Mouse (Mus musculus) cerebellum, adult 9-11 months (tissue): ENCODE results near the gene Vmn1r54.
"Not testable (repeated sequence)": the region's sequence is repeated elsewhere in the genome, so short reads cannot be mapped to it uniquely, and the experiment has no call there.

ENCODE experiments used
- DNase-seq: peaks from one replicate; pipeline ENCODE4 v3.0.0; 2022

Gene Vmn1r54

DNA sequence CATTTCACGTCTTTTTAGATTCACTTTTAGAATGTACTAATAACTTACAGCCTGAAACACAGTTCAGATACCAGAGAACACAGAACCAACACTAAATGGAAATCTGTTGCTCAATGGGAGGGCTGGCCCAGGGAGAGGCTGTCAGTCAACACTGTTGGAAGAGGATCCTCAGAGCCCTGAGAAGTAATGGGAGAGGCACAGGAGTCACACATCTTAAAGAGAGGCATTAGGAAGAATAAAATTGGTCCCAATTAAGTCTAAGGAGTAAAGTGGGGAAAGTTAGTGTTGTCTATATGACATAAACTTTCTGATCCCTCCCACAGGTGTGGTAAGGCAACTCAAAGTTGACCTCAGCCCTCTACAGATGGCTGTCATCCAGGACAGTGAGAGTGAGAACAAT lies at the start of gene Vmn1r54:
Vmn1r54 (plus strand) TSS at position 301 of the 400 bp plus-strand sequence.
- DNase-seq, result no peak

DNA sequence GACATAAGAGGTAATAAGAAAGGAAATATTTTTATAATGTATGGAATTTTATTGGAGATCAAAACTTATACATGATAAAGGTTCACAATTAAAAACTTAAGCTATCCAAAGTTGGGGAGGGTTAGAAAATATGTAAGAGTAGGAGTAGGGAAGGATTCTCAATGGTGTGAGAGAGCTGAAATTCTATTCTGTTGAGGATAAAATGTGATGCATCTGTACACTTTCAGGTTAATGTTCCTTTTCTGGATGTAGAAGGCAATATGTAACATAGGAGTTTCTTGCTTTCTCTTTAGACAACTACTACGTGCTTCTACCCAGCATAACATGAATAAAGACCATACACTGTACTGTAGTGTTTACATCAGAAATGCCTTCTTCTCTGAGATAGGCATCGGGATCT lies 43.6 kb upstream of the Vmn1r54 start, which contains the start of gene V1ra8:
V1ra8 (plus strand) TSS at position 301 of the 400 bp plus-strand sequence.
- not testable (repeated sequence) for DNase-seq

DNA sequence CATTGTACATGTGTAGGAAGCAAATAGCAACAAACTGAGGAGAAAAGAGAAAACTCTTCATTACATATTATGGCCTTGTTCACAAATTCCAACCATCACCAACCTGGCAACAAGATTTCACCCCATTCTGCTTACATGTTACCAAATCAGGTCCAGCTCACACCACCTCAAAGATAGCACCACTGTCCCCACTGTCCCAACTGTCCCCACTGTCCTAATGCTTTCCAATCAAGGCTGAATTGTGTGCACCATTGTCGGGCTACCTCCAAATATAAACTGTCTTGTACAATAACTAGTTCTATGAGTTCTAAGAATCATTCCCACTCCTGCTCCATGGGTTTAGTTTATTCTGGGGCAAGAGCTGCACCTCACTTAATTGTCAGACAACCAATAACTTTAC lies 21.8 kb upstream of the Vmn1r54 start, which contains the start of gene Vmn1r53:
Vmn1r53 (minus strand) TSS at position 101 of the 400 bp plus-strand sequence.
- no peak for DNase-seq

DNA sequence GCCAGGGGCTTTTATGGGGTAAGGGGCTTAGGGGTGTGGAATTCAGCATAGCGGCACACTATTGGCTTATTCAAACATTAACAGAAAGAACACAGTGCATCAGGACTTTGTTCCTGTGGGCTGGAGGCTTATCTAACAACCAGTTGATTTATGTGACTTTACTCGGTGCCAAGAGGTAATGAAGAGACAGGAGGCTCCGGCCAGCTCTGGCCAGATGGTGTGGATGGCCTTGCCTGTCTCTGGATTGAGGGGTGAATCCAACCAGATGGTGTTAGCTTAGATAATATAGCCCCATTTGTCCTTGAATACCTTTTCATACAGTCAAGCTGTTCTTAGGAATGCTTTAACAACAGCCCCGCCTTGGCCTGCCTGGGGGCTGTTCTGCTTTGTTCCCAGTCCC lies 14.0 kb upstream of the Vmn1r54 start:
- not testable (repeated sequence) for DNase-seq

DNA sequence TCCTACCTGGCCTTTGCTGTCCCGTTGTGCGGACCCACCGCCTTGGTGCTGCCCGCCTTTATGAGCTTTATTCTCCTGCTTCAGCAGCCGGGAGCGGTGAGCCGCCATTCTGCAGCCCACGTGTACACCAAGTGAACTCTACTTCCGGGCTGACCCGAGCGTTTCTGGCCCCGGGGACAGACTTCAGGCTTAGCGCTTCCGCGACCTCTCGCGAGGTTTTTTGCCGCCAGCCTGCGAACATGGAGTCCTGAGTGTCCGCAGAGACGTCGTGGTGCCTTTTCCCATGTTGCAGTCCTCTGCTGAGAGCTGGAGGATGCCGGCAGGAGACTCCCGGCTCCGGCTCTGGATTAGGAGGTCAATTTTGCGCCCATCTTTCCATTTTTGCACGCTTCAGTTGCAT lies 13.4 kb upstream of the Vmn1r54 start:
- no peak for DNase-seq

DNA sequence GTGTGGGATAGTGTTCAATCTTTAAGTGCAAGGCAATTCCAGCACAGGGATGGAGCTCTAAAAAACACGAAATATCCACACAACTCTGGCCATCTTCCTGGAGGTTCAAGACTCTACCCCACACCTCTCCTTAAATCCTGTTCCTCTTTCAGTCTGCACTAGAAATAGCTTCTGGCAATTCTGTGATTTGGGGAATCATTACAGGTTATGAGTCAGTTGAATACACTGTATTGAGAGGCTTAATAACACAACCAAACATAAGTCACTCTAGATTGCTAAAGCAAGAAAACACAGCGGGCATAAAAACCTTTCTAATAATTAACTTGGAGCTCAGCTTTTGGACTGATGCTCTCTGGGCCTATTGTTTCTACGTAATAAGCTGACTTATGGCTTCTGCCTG lies 2.1 kb upstream of the Vmn1r54 start:
- no peak for DNase-seq

DNA sequence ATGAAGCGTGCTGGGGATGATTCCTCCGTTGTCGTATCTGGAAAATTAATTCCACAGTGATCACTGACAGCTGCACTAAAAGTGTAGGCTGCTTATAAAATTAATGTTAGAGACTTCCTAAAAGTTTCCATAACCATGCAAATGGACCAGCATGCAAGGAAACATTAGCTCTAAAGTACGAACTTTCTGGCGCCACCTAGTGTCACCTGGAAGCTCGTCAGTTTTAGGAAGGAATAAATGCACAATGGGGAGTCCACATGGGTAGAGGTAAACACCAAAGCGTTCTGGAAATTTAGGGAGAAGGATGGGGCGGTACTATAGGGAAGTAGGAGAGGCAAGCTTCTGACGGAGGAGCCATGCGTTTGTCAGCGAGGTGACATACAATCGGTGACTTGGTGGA lies 42.2 kb downstream of the Vmn1r54 start:
- DNase-seq, result no peak

DNA sequence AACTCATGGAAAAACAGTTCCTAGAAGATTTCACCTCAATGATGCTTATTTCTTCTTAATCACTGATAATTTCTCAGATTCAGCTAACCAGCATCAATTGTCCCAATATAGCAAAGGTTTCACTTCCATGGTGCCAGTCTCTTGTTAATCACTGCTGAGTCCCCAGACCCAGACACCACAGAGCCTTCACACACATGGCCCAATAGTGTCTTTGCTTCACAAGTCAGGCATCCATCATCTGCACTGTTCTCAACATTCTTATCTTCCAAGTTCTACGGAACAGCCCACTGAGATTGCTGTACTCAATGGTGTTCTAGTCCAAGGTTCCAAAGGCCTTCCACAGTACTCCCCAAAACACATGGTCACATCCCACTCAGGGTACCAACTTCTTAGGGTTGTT lies 54.8 kb downstream of the Vmn1r54 start, which contains the start of gene BC048671:
BC048671 (plus strand) TSS at position 301 of the 400 bp plus-strand sequence.
- DNase-seq, result no peak

DNA sequence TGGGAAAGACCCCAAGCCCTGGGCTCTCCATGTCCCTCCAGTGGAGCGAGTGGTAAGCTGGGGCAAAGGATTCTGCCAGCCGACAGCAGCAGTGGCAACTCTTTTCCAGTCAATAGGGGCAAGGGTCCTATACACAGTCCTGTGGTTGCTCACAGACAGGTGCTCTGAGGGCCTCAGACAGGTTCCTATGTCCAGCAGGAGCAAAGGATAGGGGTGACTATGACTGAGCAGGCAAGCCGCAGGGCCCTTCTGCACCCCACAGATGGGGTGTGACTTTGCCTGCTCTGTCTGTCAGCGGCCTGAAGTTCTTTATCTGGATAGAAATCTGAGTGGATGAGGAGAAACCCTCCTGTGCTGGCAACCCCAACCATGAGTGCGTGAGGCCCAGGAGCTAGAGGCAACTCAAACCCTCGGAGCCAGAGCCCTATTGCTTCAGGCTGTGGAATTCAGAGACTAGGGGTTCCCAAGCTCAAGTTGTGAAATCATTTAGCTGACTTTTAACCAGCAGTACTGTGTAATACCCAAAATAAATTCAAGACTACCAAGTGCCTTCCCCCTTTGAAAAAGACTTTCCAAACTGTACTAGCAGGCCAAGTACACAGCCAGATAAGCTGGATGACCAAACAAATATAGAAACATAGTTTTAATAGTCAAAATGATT lies 60.3 kb downstream of the Vmn1r54 start:
- DNase-seq, result no peak

DNA sequence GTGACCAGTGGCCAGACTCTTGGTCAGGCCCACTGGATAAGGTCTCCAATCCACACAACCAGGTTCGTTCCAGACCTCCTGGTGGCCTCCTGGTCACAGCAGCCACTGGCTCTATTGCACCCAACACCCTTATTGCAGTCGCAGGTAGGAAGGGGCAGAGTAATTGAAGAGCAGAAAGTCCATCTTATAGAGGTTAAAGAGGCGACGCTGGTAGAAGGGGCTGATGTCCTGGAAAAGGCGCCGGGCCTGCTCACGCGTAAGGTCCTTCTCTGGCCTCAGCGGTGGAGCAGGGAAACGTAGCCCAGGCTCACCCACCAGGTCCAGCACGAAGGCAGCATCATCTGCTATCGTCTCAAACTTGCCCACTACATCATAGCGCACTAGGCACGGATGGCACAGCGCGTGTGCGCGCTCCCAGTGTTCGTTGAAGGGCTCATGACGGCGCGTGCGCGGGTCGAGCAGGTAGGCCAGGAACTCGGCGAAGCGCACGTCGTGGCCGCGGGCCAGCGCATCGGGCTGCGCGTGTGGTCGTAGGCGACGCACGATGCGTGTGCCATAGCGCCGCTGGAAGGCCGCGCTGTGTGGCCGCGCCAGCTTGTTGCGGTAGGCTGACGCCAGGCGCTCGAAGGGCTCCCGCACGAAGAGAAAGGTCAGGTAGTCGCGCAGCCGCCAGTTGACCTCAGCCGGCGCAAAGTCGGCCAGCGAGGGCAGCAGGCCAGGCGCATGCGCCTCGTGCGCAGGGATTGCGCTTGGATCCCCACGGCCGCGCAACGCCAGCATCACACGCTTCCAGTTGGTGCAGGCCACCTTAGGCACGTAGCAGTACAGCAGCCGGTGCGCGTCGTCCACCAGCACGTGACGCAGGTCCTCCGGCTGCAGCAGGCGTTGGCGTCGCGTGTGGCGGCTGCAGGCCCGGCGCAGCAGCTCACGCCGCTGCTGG lies 63.0 kb downstream of the Vmn1r54 start:
- no peak for DNase-seq

DNA sequence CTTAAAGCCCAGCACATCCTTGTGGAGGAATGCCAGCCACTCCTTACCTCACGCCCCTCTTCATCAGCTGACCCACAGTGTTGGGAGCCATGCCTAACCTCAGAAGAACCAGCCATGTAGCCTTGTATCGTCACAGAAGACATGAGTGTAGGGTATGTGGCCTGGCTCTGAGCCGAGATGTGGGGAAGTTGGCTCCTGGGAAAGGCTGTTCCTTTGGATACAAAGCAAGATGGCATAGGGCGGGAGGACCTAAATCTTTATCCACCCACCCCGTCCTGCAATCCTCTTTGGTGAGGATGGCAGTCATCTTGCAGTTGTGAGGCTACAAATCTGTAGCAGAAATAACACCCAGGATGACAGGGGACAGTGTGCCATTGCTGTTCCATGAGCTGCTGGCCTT lies 69.9 kb downstream of the Vmn1r54 start:
- no peak for DNase-seq

DNA sequence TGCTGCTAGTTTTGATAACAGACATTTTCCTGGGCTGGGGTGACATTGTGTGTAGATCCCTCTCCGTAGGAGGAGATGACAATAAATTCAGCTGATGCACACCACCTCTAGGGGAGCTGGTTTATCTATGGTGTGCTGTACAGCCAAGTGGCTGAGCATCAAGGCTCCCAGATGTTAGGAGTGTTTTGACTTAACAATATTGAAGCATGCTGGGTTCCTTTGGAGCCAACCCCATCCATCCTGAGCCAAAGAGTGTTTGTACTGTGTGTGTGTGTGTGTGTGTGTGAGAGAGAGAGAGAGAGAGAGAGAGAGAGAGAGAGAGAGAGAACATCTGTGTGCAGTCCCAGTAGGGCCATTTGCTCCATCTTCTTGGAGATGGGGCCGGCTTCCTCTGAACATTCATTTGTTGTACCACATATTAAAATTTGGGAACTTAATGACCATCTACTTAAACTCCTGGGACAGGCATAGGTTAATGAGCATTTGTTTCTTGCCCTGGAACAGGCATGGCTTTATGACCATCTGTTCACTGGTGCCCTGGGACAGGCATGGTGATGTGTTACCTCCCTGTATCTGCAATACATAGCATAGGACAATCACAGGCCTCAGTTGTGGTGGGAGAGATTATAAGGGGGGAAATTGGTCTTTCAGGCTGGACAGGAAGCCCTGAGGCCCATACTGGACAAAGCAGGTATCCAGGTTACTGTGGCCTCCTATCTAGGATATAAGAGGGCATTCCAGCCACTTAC lies 71.6 kb downstream of the Vmn1r54 start:
- no peak for DNase-seq

DNA sequence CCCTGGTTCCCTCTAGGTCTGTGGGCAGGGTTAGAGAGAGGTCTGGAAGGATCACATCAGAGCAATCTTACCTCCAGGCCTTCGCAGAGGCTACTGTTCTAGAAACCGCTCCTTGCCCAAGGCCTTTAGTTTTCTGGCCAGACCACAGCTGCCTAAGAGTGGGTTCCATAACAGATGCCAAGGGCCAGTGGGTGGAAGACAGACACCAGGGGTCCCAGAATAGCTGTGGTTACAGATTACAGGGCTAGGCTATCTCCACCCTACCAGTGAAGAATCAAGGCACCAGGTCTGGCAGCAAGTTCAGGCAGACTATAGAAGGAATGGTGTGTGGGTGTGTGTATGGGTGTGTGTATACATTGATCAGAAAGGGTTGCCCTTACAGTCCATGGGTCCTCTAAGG lies 72.9 kb downstream of the Vmn1r54 start:
- no peak for DNase-seq

DNA sequence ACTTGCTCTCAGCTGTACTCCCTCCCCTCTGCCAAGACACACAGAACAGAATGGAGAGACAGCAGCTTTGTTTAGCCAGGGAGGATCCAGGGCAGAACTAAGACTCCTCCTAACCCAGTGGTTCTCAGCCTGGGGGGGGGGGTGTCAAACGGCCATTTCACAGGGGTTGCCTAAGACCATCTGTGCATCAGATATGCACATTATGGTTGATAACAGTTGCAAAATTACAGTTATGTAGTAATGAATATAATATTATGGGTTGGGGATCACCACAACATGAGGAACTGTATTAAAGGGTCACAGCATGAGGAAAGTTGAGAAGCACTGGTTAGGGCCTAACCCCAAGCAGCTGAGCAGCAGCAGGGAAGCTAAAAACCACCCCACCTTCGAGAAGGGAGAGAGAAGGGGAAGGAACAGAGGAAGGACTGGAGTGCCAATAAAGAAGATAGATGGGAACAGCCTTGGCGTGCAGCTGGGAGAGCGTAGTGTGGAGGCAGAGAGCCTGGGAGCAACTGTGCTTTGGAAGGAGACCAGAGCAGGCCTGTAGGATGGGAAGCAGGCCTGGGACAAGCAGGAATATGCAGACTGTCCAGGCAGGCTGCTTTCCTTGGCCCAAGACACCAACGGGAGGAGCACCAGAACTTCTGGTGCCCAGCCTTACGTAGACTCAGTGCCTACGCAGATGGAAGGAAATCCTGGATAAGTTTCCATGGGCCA lies 73.5 kb downstream of the Vmn1r54 start:
- no peak for DNase-seq

DNA sequence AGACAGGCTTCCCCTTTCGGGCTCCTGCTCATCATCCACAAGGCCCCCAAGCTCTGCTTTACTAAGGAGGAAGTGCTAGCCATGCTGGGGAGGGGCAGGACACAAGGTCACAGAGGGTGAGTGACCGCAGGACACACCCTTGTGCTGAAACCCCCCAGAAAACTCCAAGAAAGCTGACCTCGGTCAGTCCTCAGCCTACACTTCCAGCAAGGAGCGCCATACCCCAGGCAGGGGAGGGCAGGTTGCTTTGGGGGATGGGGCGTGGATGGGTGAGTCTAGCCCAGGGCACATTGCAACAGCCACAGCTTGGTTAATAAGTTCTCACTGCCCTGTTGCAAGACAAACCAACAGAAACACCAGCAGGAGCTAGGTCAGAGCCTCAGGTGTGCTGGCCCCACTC lies 74.3 kb downstream of the Vmn1r54 start:
- DNase-seq, result no peak
